Mouse (Mus musculus) MEL (cell line): ENCODE data around the gene Zpbp.
A peak's percentile ranks its signal among the peaks of the same experiment; 100 is the strongest.

ENCODE experiments used
- CTCF ChIP-seq, 3 experiments: IDR thresholded peaks in 2 of 3; conservative IDR thresholded peaks in 1 of 3; 2 replicates each; pipeline ENCODE4 v1.5.1; 2011 to 2012; ENCODE audit warnings: low read length in 3 of 3, low read depth in 2 of 3, mild to moderate bottlenecking in 2 of 3, improper control_type of control experiment in 1 of 3, inconsistent platforms in 1 of 3, mixed read lengths in 1 of 3, moderate library complexity in 1 of 3; ENCODE audit not compliant: control insufficient read depth in 1 of 3, insufficient read depth in 1 of 3, poor library complexity in 1 of 3, severe bottlenecking in 1 of 3
- POLR2A ChIP-seq, 2 experiments: IDR thresholded peaks; 2 replicates each; pipeline ENCODE4 v1.6.1; 2011 to 2012; ENCODE audit warnings: low read length in 2 of 2, mild to moderate bottlenecking in 2 of 2, control low read depth in 1 of 2, improper control_type of control experiment in 1 of 2, low read depth in 1 of 2, moderate library complexity in 1 of 2; ENCODE audit not compliant: control insufficient read depth in 1 of 2, insufficient read depth in 1 of 2, poor library complexity in 1 of 2
- SMC3 ChIP-seq: IDR thresholded peaks from 2 replicates; pipeline ENCODE4 v1.6.1; 2011; ENCODE audit warnings: low read depth, low read length, improper control_type of control experiment
- UBTF ChIP-seq: IDR thresholded peaks from 2 replicates; pipeline ENCODE4 v1.6.1; 2012; ENCODE audit warnings: low read depth, mild to moderate bottlenecking, inconsistent platforms, low read length, improper control_type of control experiment, moderate library complexity, borderline replicate concordance; ENCODE audit not compliant: insufficient read depth
- USF1 ChIP-seq: IDR thresholded peaks from 2 replicates; pipeline ENCODE4 v1.6.1; 2014; ENCODE audit warnings: low read depth, mild to moderate bottlenecking, inconsistent platforms, low read length, improper control_type of control experiment, moderate library complexity

DNA sequence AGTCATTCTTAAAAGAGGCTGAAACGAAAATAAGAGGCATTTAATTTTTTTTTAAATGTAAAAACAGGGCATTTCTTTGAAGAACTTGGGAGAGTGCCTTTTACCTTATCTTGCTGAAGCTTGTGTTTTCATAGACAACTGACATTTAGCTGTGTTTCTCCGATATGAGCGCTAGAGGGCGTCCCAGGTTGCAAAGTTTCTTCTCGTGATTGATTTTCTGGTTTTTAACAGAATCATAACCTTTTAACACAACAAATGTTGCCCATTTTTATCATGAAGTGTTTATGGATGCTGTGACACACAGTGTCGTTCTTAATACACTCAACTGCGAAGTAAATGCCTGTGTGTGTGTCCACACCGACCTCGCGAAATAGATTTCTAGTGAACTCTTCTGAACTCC is 37.7 kb upstream of the Zpbp start:
- TF ChIP-seq CTCF (IDR thresholded peaks at IDR 0.05 in 2 of 3, conservative IDR thresholded peaks at IDR 0.05 in 1 of 3; ENCODE audit: control insufficient read depth in 1 of 3, insufficient read depth in 1 of 3, low read depth in 2 of 3, low read length in 3 of 3, poor library complexity in 1 of 3, severe bottlenecking in 1 of 3) (peak; percentile 71 to 99 (median 79)), USF1 (0 out of 2 replicates have a peak, but pooled peaks have one; percentile 22), POLR2A (IDR thresholded peaks at IDR 0.05; ENCODE audit: control insufficient read depth in 1 of 2, insufficient read depth in 1 of 2, low read depth in 1 of 2, low read length in 2 of 2, poor library complexity in 1 of 2) (no peak), UBTF (no peak), SMC3 (peak; percentile 100)
